Mouse (Mus musculus) G1E (cell line): ENCODE measurements around the gene E2f1.

ENCODE experiments used
- CTCF ChIP-seq: IDR thresholded peaks from 2 replicates; pipeline ENCODE4 v1.5.1; 2012; ENCODE audit warnings: low read depth, low read length, inconsistent platforms, mixed read lengths
- GATA1 ChIP-seq: IDR thresholded peaks from 2 replicates; pipeline ENCODE4 v1.6.1; 2012; ENCODE audit warnings: borderline replicate concordance, low read length, inconsistent platforms, mixed read lengths
- GATA2 ChIP-seq: IDR thresholded peaks from 2 replicates; pipeline ENCODE4 v1.6.1; 2012; ENCODE audit warnings: low read depth, low read length, inconsistent platforms, borderline replicate concordance
- POLR2AphosphoS5 ChIP-seq: IDR thresholded peaks from 2 replicates; pipeline ENCODE4 v1.6.1; 2012; ENCODE audit warnings: low read depth, low read length, inconsistent platforms; ENCODE audit not compliant: insufficient replicate concordance
- TAL1 ChIP-seq: conservative IDR thresholded peaks from 2 replicates; pipeline ENCODE4 v1.6.1; 2012; ENCODE audit warnings: low read depth, low read length, inconsistent platforms, mixed read lengths

DNA sequence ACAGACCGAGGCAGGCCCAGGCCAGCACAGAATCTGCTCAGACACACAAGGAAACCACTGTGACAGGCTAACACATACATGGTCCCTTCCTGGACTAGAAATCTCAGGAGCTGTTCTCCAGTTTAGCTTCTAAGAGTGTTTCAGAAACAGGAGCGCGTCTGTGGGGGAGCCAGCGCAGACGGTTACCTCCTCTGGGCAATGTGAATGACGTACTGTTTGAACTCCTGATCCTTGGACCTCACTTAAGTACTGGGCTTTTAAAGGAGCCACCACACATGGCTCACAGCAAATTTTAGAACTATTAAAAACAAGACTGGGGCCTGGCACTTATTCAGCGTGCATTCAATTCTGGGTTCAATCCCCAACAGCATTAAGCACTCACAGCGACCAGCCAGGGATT lies 3.1 kb downstream of the E2f1 start:
- no peak for TF ChIP-seq CTCF
- TF ChIP-seq TAL1 = no peak
- TF ChIP-seq GATA1 = no peak
- TF ChIP-seq GATA2 = no peak
- TF ChIP-seq POLR2AphosphoS5 = no peak
